ENCODE assay signal across 15 mouse cellular contexts in genomic region chr11:96938426-96938800, GRCm38 (mm10). TPM values are rescaled to one million over a fixed set of nuclear protein-coding genes. Genes with fewer than 3 reads are reported as not detected.
DNase-seq lines count a peak whose midpoint lies in the region; ATAC-seq and TF ChIP-seq lines count a peak whose summit lies in the region.
"Had no signal": no experiment of that assay in that cellular context is flagged by ENCODE, and none has a peak within 500 bp of the region (broad histone marks: within the 10 kb centered on the region; RNA-seq: fewer than 3 reads in every experiment).

No protein-coding gene starts in this region.

- H3K9ac ChIP-seq in heart, embryonic 11.5 days (ENCODE audit: low read depth, low read length): no peak overlapping the region
- H3K9ac ChIP-seq in liver, embryonic 14.5 days (replicated peaks): peak overlapping the region; percentile 99
- H3K9ac ChIP-seq: lung, embryonic 15.5 days; neural tube, embryonic 13.5 days had no signal

- H3K36me3 ChIP-seq in heart, embryonic 11.5 days (ENCODE audit: control insufficient read depth, insufficient read depth, low read length): no peaks in the 10 kb centered on the region; the same call in 1 of the 2 replicates
- peaks cover 65% of the 10 kb centered on the region for H3K36me3 ChIP-seq in liver, embryonic 14.5 days (replicated peaks; ENCODE audit: control insufficient read depth, insufficient read depth, low read depth)
- peaks cover 20% of the 10 kb centered on the region for H3K36me3 ChIP-seq in heart, embryonic 10.5 days
- H3K36me3 ChIP-seq: lung, embryonic 15.5 days had no signal

- H3K4me3 ChIP-seq in heart, embryonic 11.5 days (ENCODE audit: low read depth, low read length): no peak overlapping the region
- H3K4me3 ChIP-seq in liver, embryonic 14.5 days (ENCODE audit: insufficient read depth in 1 of 2, low read depth in 2 of 2, low read length in 2 of 2): peak overlapping the region in 1 of 2 experiments; percentile 95; a peak in 2 of 4 replicates
- no peak overlapping the region for H3K4me3 ChIP-seq in heart, embryonic 10.5 days
- H3K4me3 ChIP-seq: heart, adult 2 months; lung, embryonic 15.5 days; neural tube, embryonic 13.5 days had no signal

- no peaks in the 10 kb centered on the region for H3K27me3 ChIP-seq in heart, embryonic 11.5 days (ENCODE audit: control insufficient read depth, insufficient read depth, low read length)
- no peaks in the 10 kb centered on the region for H3K27me3 ChIP-seq in liver, embryonic 14.5 days (ENCODE audit: control insufficient read depth, insufficient read depth, low read length)
- H3K27me3 ChIP-seq in heart, embryonic 10.5 days (ENCODE audit: insufficient read depth, poor library complexity, severe bottlenecking): no peaks in the 10 kb centered on the region
- H3K27me3 ChIP-seq: lung, embryonic 15.5 days had no signal

- H3K27ac ChIP-seq in heart, embryonic 11.5 days (ENCODE audit: low read depth, low read length): peak overlapping the region; percentile 15; the same call in 1 of the 2 replicates
- peak overlapping the region; percentile 100 for H3K27ac ChIP-seq in liver, embryonic 14.5 days
- no peak overlapping the region for H3K27ac ChIP-seq in heart, embryonic 10.5 days
- H3K27ac ChIP-seq: heart, adult 2 months; lung, embryonic 15.5 days; neural tube, embryonic 13.5 days had no signal

- 79% methylated on average over 6 of the region's 6 CpGs for WGBS in heart, embryonic 11.5 days (ENCODE audit: insufficient replicate concordance)
- 81% methylated on average over 6 of the region's 6 CpGs for WGBS in liver, embryonic 14.5 days (ENCODE audit: insufficient replicate concordance)
- 89% methylated on average over 6 of the region's 6 CpGs for WGBS in heart, embryonic 10.5 days

- H3K4me1 ChIP-seq in heart, embryonic 11.5 days (ENCODE audit: control insufficient read depth, insufficient read depth, low read length): peaks cover 7% of the 10 kb centered on the region
- H3K4me1 ChIP-seq in liver, embryonic 14.5 days (replicated peaks; ENCODE audit: control insufficient read depth in 2 of 2, insufficient read depth in 2 of 2, low read length in 1 of 2): peaks cover 56 to 76% of the 10 kb centered on the region in 2 experiments
- H3K4me1 ChIP-seq in heart, embryonic 10.5 days: peaks cover 24% of the 10 kb centered on the region

- no peak overlapping the region for H3K4me2 ChIP-seq in heart, embryonic 11.5 days
- peak overlapping the region; percentile 70 for H3K4me2 ChIP-seq in liver, embryonic 14.5 days (ENCODE audit: low read depth)
- H3K4me2 ChIP-seq: lung, embryonic 15.5 days; neural tube, embryonic 13.5 days had no signal

- no peak for DNase-seq in heart, postnatal 10 days
- DNase-seq in ovary, postnatal 36 days (ENCODE audit: low spot score): peak; percentile 44
- no peak for DNase-seq in ovary, postnatal 14 days (ENCODE audit: low spot score)
- no peak for DNase-seq in liver, embryonic 14.5 days (ENCODE audit: low read depth in 3 of 3, low spot score in 3 of 3)
- DNase-seq in heart, embryonic 10.5 days (ENCODE audit: low spot score): no peak
- no peak for DNase-seq in gastrocnemius, postnatal 4 days (ENCODE audit: low spot score in 2 of 2)
- DNase-seq: cerebellum, postnatal 25 days; heart, adult 2 months; heart, postnatal 36 days; right cerebral cortex, adult 18-20 months had no signal

- no peak for TF ChIP-seq EP300 in liver, embryonic 14.5 days (IDR thresholded peaks at IDR 0.05; ENCODE audit: low read depth)

- ATAC-seq in heart, embryonic 11.5 days (replicated peaks; ENCODE audit: insufficient number of reproducible peaks, low FRiP score, low TSS enrichment): no peak
- ATAC-seq in liver, embryonic 14.5 days (ENCODE audit: insufficient read depth): no peak

- H3K9me3 ChIP-seq in heart, embryonic 11.5 days (replicated peaks; ENCODE audit: control insufficient read depth, low read length): no peaks in the 10 kb centered on the region
- H3K9me3 ChIP-seq in liver, embryonic 14.5 days (ENCODE audit: control insufficient read depth, low read length): no peaks in the 10 kb centered on the region
- no peaks in the 10 kb centered on the region for H3K9me3 ChIP-seq in heart, embryonic 10.5 days
- H3K9me3 ChIP-seq: lung, embryonic 15.5 days; neural tube, embryonic 13.5 days had no signal

- intact Hi-C loops in heart, postnatal 10 days (cut with DNase I): no loop called here

- TF ChIP-seq CTCF in liver, embryonic 14.5 days (IDR thresholded peaks at IDR 0.05; ENCODE audit: low read depth): no peak

RNA-seq across cellular contexts. Expression of gene Pnpo, which starts 5.4 kb away (rescaled TPM):
- polyA plus RNA-seq in heart, embryonic 11.5 days (2014; fragmentation: Nextera tagmentation; extraction: Ambion mirVana): 63.9 and 68.0 TPM in 2 replicates
- 10 to 100 TPM; 11.8 to 12.8 TPM for total RNA-seq in heart, postnatal 10 days (2021)
- 315 and 355 TPM in 2 replicates for polyA plus RNA-seq in liver, embryonic 14.5 days (2012; rRNA removed)
- polyA plus RNA-seq in liver, embryonic 14.5 days (2014; fragmentation: Nextera tagmentation; extraction: Ambion mirVana): 564 and 592 TPM in 2 replicates
- polyA plus RNA-seq in heart, embryonic 10.5 days (2016; fragmentation: Nextera tagmentation; extraction: Ambion mirVana): 69.3 and 72.6 TPM in 2 replicates
- 1 to 10 TPM; 8.2 to 8.3 TPM for total RNA-seq in gastrocnemius, postnatal 4 days (2021)

RNA-seq across cellular contexts. Expression of gene Prr15l, which starts 10.5 kb away (rescaled TPM):
- 0.23 and 0.50 TPM in 2 replicates for polyA plus RNA-seq in heart, embryonic 11.5 days (2014; fragmentation: Nextera tagmentation; extraction: Ambion mirVana)
- total RNA-seq in heart, postnatal 10 days (2021): under 1 TPM; 0.47 to 0.74 TPM
- 2.8 and 3.3 TPM in 2 replicates for polyA plus RNA-seq in liver, embryonic 14.5 days (2012; rRNA removed)
- polyA plus RNA-seq in liver, embryonic 14.5 days (2014; fragmentation: Nextera tagmentation; extraction: Ambion mirVana): 4.9 and 8.5 TPM in 2 replicates
- polyA plus RNA-seq in heart, embryonic 10.5 days (2016; fragmentation: Nextera tagmentation; extraction: Ambion mirVana): 0.90 and 1.5 TPM in 2 replicates
- not detected for total RNA-seq in gastrocnemius, postnatal 4 days (2021)
- total RNA-seq: left cerebral cortex, postnatal 25 days; megakaryocyte-erythroid progenitor cell, adult 5-6 weeks had no signal
- polyA plus RNA-seq: neural tube, embryonic 13.5 days had no signal

RNA-seq across cellular contexts. Expression of gene Cdk5rap3, which starts 22.1 kb away (rescaled TPM):
- polyA plus RNA-seq in heart, embryonic 11.5 days (2014; fragmentation: Nextera tagmentation; extraction: Ambion mirVana): 52.5 and 60.2 TPM in 2 replicates
- 10 to 100 TPM; 28.0 to 30.8 TPM for total RNA-seq in heart, postnatal 10 days (2021)
- polyA plus RNA-seq in liver, embryonic 14.5 days (2012; rRNA removed): 14.2 and 20.1 TPM in 2 replicates
- 34.1 and 36.4 TPM in 2 replicates for polyA plus RNA-seq in liver, embryonic 14.5 days (2014; fragmentation: Nextera tagmentation; extraction: Ambion mirVana)
- polyA plus RNA-seq in heart, embryonic 10.5 days (2016; fragmentation: Nextera tagmentation; extraction: Ambion mirVana): 68.3 and 84.3 TPM in 2 replicates
- total RNA-seq in gastrocnemius, postnatal 4 days (2021): 10 to 100 TPM; 39.2 to 45.1 TPM

RNA-seq across cellular contexts. Expression of gene Sp2, which starts 44.3 kb away (rescaled TPM):
- 17.3 and 17.9 TPM in 2 replicates for polyA plus RNA-seq in heart, embryonic 11.5 days (2014; fragmentation: Nextera tagmentation; extraction: Ambion mirVana)
- total RNA-seq in heart, postnatal 10 days (2021): 10 to 100 TPM; 15.0 to 16.1 TPM
- polyA plus RNA-seq in liver, embryonic 14.5 days (2012; rRNA removed): 7.7 and 8.0 TPM in 2 replicates
- 13.7 and 17.1 TPM in 2 replicates for polyA plus RNA-seq in liver, embryonic 14.5 days (2014; fragmentation: Nextera tagmentation; extraction: Ambion mirVana)
- 20.1 and 21.9 TPM in 2 replicates for polyA plus RNA-seq in heart, embryonic 10.5 days (2016; fragmentation: Nextera tagmentation; extraction: Ambion mirVana)
- 10 to 100 TPM; 15.1 to 16.5 TPM for total RNA-seq in gastrocnemius, postnatal 4 days (2021)
